ENCODE assay signal across 8 mouse cellular contexts in genomic region chr4:150283335-150283638, GRCm38 (mm10). TPM values are rescaled to one million over a fixed set of nuclear protein-coding genes. Genes with fewer than 3 reads are reported as not detected.
DNase-seq lines count a peak whose midpoint lies in the region; ATAC-seq and TF ChIP-seq lines count a peak whose summit lies in the region.

No protein-coding gene starts in this region.

- peak overlapping the region; percentile 84 for H3K4me2 ChIP-seq in lung, embryonic 16.5 days (ENCODE audit: low read depth, low read length)
- H3K4me2 ChIP-seq in intestine, postnatal 0 days (replicated peaks; ENCODE audit: low read depth) = peak overlapping the region; percentile 92

- H3K36me3 ChIP-seq in lung, embryonic 16.5 days (ENCODE audit: control insufficient read depth, insufficient read depth, low read length) = no peaks in the 10 kb centered on the region
- H3K36me3 ChIP-seq in intestine, postnatal 0 days (ENCODE audit: control insufficient read depth, insufficient read depth) = no peaks in the 10 kb centered on the region

- WGBS in lung, embryonic 16.5 days = 21% methylated on average over 2 of the region's 2 CpGs
- 30% methylated on average over 2 of the region's 2 CpGs for WGBS in intestine, postnatal 0 days

- TF ChIP-seq CTCF in intestine, postnatal 0 days (IDR thresholded peaks at IDR 0.05; ENCODE audit: low read depth) = no peak

- H3K9me3 ChIP-seq in lung, embryonic 16.5 days (ENCODE audit: control insufficient read depth, low read length) = no peaks in the 10 kb centered on the region
- no peaks in the 10 kb centered on the region for H3K9me3 ChIP-seq in intestine, postnatal 0 days (ENCODE audit: control insufficient read depth)

- ATAC-seq in lung, embryonic 16.5 days (ENCODE audit: low read depth) = no peak
- no peak for ATAC-seq in intestine, postnatal 0 days
- ATAC-seq in megakaryocyte-erythroid progenitor cell, adult 5-6 weeks (replicated peaks; ENCODE audit: low FRiP score, low TSS enrichment, poor library complexity, severe bottlenecking) = no peak

- no peak overlapping the region for H3K27ac ChIP-seq in lung, embryonic 16.5 days (ENCODE audit: low read length)
- H3K27ac ChIP-seq in intestine, postnatal 0 days (ENCODE audit: low read depth, low read length) = no peak overlapping the region

- H3K4me1 ChIP-seq in lung, embryonic 16.5 days (replicated peaks; ENCODE audit: control insufficient read depth, insufficient read depth, low read length) = peaks cover 20% of the 10 kb centered on the region
- H3K4me1 ChIP-seq in intestine, postnatal 0 days (replicated peaks; ENCODE audit: control insufficient read depth, insufficient read depth, low read length) = 0 out of 2 replicates have a peak, but pooled peaks cover 7% of the 10 kb centered on the region

- peak overlapping the region; percentile 39; the same call in 1 of the 2 replicates for H3K9ac ChIP-seq in lung, embryonic 16.5 days (ENCODE audit: low read length)
- 0 out of 2 replicates have a peak overlapping the region, but pooled peaks have one; percentile 0 for H3K9ac ChIP-seq in intestine, postnatal 0 days (ENCODE audit: low read depth, low read length)

- peak overlapping the region; percentile 99 for H3K4me3 ChIP-seq in lung, embryonic 16.5 days (ENCODE audit: low read length)
- peak overlapping the region; percentile 96 for H3K4me3 ChIP-seq in intestine, postnatal 0 days (ENCODE audit: low read depth, low read length)

- DNase-seq in cerebellum, adult 9-10 months = peak; percentile 46
- DNase-seq in cerebellum, postnatal 4 days (ENCODE audit: low spot score in 2 of 2) = no peak
- DNase-seq in lung, postnatal 14 days = no peak
- DNase-seq in retina, embryonic 14.5 days (ENCODE audit: low spot score) = peak; percentile 54
- DNase-seq in layer of hippocampus, adult 8-10 months (ENCODE audit: low spot score in 2 of 2) = no peak

- no peaks in the 10 kb centered on the region for H3K27me3 ChIP-seq in lung, embryonic 16.5 days (ENCODE audit: control insufficient read depth, insufficient read depth, low read depth, low read length)
- H3K27me3 ChIP-seq in intestine, postnatal 0 days (replicated peaks; ENCODE audit: control insufficient read depth, insufficient read depth, low read length) = no peaks in the 10 kb centered on the region

RNA-seq across cellular contexts. Expression of gene Rere, which starts 1.8 kb away (rescaled TPM):
- polyA plus RNA-seq in lung, embryonic 16.5 days (2015; fragmentation: Nextera tagmentation; extraction: Ambion mirVana) = 24.8 and 30.3 TPM in 2 replicates
- polyA plus RNA-seq in intestine, postnatal 0 days (2015; fragmentation: Nextera tagmentation; extraction: Ambion mirVana) = 20.7 and 22.4 TPM in 2 replicates
- 36.1 and 47.6 TPM in 2 replicates for total RNA-seq in megakaryocyte-erythroid progenitor cell, adult 5-6 weeks (2014; fragmentation: Nextera tagmentation)
- total RNA-seq in megakaryocyte-erythroid progenitor cell, adult 5-6 weeks (2017) = 7.7 and 17.1 TPM in 2 replicates
- 100 to 1,000 TPM; 105 to 123 (median 113) TPM for total RNA-seq in layer of hippocampus, adult 8-10 months (2022)

RNA-seq across cellular contexts. Expression of gene Eno1, which starts 46.8 kb away (rescaled TPM):
- polyA plus RNA-seq in lung, embryonic 16.5 days (2015; fragmentation: Nextera tagmentation; extraction: Ambion mirVana) = 1,425 and 1,551 TPM in 2 replicates
- 644 and 733 TPM in 2 replicates for polyA plus RNA-seq in intestine, postnatal 0 days (2015; fragmentation: Nextera tagmentation; extraction: Ambion mirVana)
- 203 and 216 TPM in 2 replicates for total RNA-seq in megakaryocyte-erythroid progenitor cell, adult 5-6 weeks (2014; fragmentation: Nextera tagmentation)
- total RNA-seq in megakaryocyte-erythroid progenitor cell, adult 5-6 weeks (2017) = 136 and 155 TPM in 2 replicates
- 100 to 1,000 TPM; 419 to 457 (median 441) TPM for total RNA-seq in layer of hippocampus, adult 8-10 months (2022)

Comparison
In these comparisons a context has a peak if more than half of its experiments do, and no peak if none do; other contexts are left out.
1. DNase-seq: peak in cerebellum, adult 9-10 months (single experiment) and retina, embryonic 14.5 days (single experiment); none in cerebellum, postnatal 4 days (0 of 2), lung, postnatal 14 days (single experiment) and layer of hippocampus, adult 8-10 months (0 of 2).